Mouse (Mus musculus) layer of hippocampus, postnatal 14 days (tissue): ENCODE measurements at regions not wholly inside any gene's neighbourhood (a gene's known extent, or its start where the extent isn't known, plus 50 kb on each side); places are given as distances from the start of the nearest gene placed in this dataset.

Experiments
- DNase-seq, 2 experiments: peaks; one replicate each; pipeline ENCODE4 v3.0.0; 2021 to 2022; ENCODE audit warnings: low spot score in 2 of 2, mixed read lengths in 1 of 2

GRCm38 (mm10) chr3:132479275-132479674, 150.3 kb upstream of the Gimd1 start:
- no peak for DNase-seq

GRCm38 (mm10) chr3:132484814-132485213, 144.8 kb upstream of the Gimd1 start:
- no peak for DNase-seq

- no peak for DNase-seq
Measured at GRCm38 (mm10) chr3:132485553-132485952, 144.1 kb upstream of the Gimd1 start.

- peak; percentile 45 to 55 for DNase-seq
Measured at GRCm38 (mm10) chr3:132506095-132506494, 123.5 kb upstream of the Gimd1 start.

GRCm38 (mm10) chr3:132510240-132510639, 119.4 kb upstream of the Gimd1 start:
- DNase-seq = no peak

- DNase-seq = no peak
Measured at GRCm38 (mm10) chr3:132512526-132513102, 117.0 kb upstream of the Gimd1 start.

GRCm38 (mm10) chr3:132533323-132533904, 96.2 kb upstream of the Gimd1 start:
- DNase-seq = no peak

GRCm38 (mm10) chr3:132539780-132540658, 89.6 kb upstream of the Gimd1 start:
- DNase-seq = no peak

- DNase-seq = no peak
Measured at GRCm38 (mm10) chr3:132551238-132551808, 78.3 kb upstream of the Gimd1 start.

- no peak for DNase-seq
Measured at GRCm38 (mm10) chr3:132565755-132566154, 63.9 kb upstream of the Gimd1 start.

- DNase-seq = no peak
Measured at GRCm38 (mm10) chr3:132566301-132566700, 63.3 kb upstream of the Gimd1 start.
